Mouse (Mus musculus): ENCODE data around the gene Itln1.

DNA sequence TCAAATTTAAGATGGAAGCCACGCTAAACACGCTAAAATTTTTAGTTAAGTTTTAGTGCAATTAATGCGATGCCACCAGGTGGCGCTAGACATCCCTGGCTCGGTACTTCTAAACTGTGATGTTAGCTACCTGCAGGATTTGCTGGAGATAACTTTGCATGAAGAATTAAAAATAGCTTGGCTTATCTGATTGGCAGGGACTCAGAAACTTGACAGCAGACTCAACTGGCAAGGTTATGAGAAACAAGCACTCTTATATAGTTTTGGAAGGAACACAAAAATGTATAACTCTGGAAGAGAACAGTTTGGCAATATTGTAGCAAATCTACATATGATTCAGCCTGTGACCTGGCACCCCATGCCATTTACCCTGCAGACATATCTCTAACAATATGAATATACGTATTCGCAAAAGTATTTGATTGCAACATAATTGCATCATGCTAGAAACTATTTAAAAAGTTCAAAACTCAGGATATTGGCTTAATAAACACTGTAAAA, 64.7 kb downstream of the Itln1 start:
- TF ChIP-seq TCF12 (IDR thresholded peaks at IDR 0.05; ENCODE audit: insufficient read depth, poor library complexity, severe bottlenecking) (no peak), POLR2AphosphoS2 (IDR thresholded peaks at IDR 0.05; ENCODE audit: insufficient read length, low read depth) (no peak), POLR2A (IDR thresholded peaks at IDR 0.05; ENCODE audit: insufficient read length, low read depth) (no peak), E2F4 (IDR thresholded peaks at IDR 0.05; ENCODE audit: insufficient read depth) (no peak), USF1 (IDR thresholded peaks at IDR 0.05; ENCODE audit: low read depth) (no peak), MAX (IDR thresholded peaks at IDR 0.05; ENCODE audit: low read depth) (no peak)

All from myocyte (in vitro differentiated cells).